Mouse (Mus musculus) E14TG2a.4 (cell line): Measurements from ENCODE around the gene Gm17545.

Experiments used
- H3K27me3 ChIP-seq: 2 replicates; pipeline ENCODE4 v1.6.1; 2014; ENCODE audit warnings: low read length, control low read depth; ENCODE audit not compliant: insufficient read depth
- H3K36me3 ChIP-seq: 2 replicates; pipeline ENCODE4 v1.6.1; 2014; ENCODE audit warnings: low read length, control low read depth; ENCODE audit not compliant: insufficient read depth
- H3K4me1 ChIP-seq: replicated peaks from 2 replicates; pipeline ENCODE4 v1.6.1; 2014; ENCODE audit warnings: low read depth, low read length, control low read depth
- H3K4me3 ChIP-seq: replicated peaks from 2 replicates; pipeline ENCODE4 v1.5.1; 2014; ENCODE audit warnings: mild to moderate bottlenecking, low read length
- H3K9me3 ChIP-seq: 2 replicates; pipeline ENCODE4 v1.6.1; 2014; ENCODE audit warnings: low read length, control low read depth
- CTCF ChIP-seq: conservative IDR thresholded peaks from 2 replicates; pipeline ENCODE4 v1.5.1; 2014; ENCODE audit warnings: low read length
- NANOG ChIP-seq: IDR thresholded peaks from 2 replicates; pipeline ENCODE4 v1.6.1; 2014; ENCODE audit warnings: borderline replicate concordance, low read length, mixed read lengths
- POU5F1 ChIP-seq: IDR thresholded peaks from 2 replicates; pipeline ENCODE4 v1.6.1; 2014; ENCODE audit warnings: low read length, borderline replicate concordance

Gm17545 gene

GRCm38 (mm10) chr9:22430315-22430840, 23.7 kb upstream of the Gm17545 start:
- TF ChIP-seq NANOG (no peak), CTCF (no peak)
- H3K4me1 ChIP-seq: peaks cover 38% of the 10 kb centered on the region

GRCm38 (mm10) chr9:22433221-22433620, 20.9 kb upstream of the Gm17545 start:
- H3K27me3 ChIP-seq: no peaks in the 10 kb centered on the region
- no peak for TF ChIP-seq POU5F1
- TF ChIP-seq NANOG: no peak
- TF ChIP-seq CTCF: no peak
- no peaks in the 10 kb centered on the region for H3K9me3 ChIP-seq

More at GRCm38 (mm10) chr9:22430315-22430840, 23.7 kb upstream of the Gm17545 start:
- Histone ChIP-seq H3K4me3 (no peak overlapping the region), H3K27me3 (no peaks in the 10 kb centered on the region), H3K36me3 (no peaks in the 10 kb centered on the region), H3K9me3 (no peaks in the 10 kb centered on the region)

GRCm38 (mm10) chr9:22434101-22434500, 20.0 kb upstream of the Gm17545 start:
- TF ChIP-seq CTCF (no peak), POU5F1 (no peak), NANOG (no peak)
- Histone ChIP-seq H3K36me3 (no peaks in the 10 kb centered on the region), H3K27me3 (no peaks in the 10 kb centered on the region), H3K4me1 (peaks cover 16% of the 10 kb centered on the region), H3K4me3 (no peak overlapping the region), H3K9me3 (no peaks in the 10 kb centered on the region)

More at GRCm38 (mm10) chr9:22433221-22433620, 20.9 kb upstream of the Gm17545 start:
- Histone ChIP-seq H3K4me1 (peaks cover 23% of the 10 kb centered on the region), H3K36me3 (no peaks in the 10 kb centered on the region), H3K4me3 (no peak overlapping the region)

- Histone ChIP-seq H3K4me1 (peaks cover under 1% of the 10 kb centered on the region; the same call in 1 of the 2 replicates), H3K4me3 (no peak overlapping the region), H3K9me3 (no peaks in the 10 kb centered on the region), H3K36me3 (no peaks in the 10 kb centered on the region), H3K27me3 (no peaks in the 10 kb centered on the region)
- TF ChIP-seq CTCF (no peak), NANOG (no peak), POU5F1 (no peak)
Measured at GRCm38 (mm10) chr9:22438826-22439225, 15.3 kb upstream of the Gm17545 start.

GRCm38 (mm10) chr9:22443157-22443556, 10.9 kb upstream of the Gm17545 start:
- H3K4me3 ChIP-seq: no peak overlapping the region
- peaks cover 7% of the 10 kb centered on the region; the same call in 1 of the 2 replicates for H3K4me1 ChIP-seq
- TF ChIP-seq POU5F1 (no peak), CTCF (no peak), NANOG (no peak)
- H3K27me3 ChIP-seq: no peaks in the 10 kb centered on the region
- H3K36me3 ChIP-seq: peaks cover 16% of the 10 kb centered on the region
- H3K9me3 ChIP-seq: no peaks in the 10 kb centered on the region

- H3K4me3 ChIP-seq: no peak overlapping the region
- peaks cover 19% of the 10 kb centered on the region for H3K4me1 ChIP-seq
- no peaks in the 10 kb centered on the region for H3K27me3 ChIP-seq
- TF ChIP-seq POU5F1: no peak
- no peak for TF ChIP-seq NANOG
- TF ChIP-seq CTCF: no peak
- H3K36me3 ChIP-seq: peaks cover 34% of the 10 kb centered on the region
- no peaks in the 10 kb centered on the region for H3K9me3 ChIP-seq
Measured at GRCm38 (mm10) chr9:22445123-22445522, 9.0 kb upstream of the Gm17545 start.

- no peak for TF ChIP-seq POU5F1
- TF ChIP-seq CTCF: no peak
- TF ChIP-seq NANOG: no peak
- H3K36me3 ChIP-seq: peaks cover 55% of the 10 kb centered on the region
- H3K4me1 ChIP-seq: peaks cover 19% of the 10 kb centered on the region
- H3K27me3 ChIP-seq: no peaks in the 10 kb centered on the region
- H3K9me3 ChIP-seq: no peaks in the 10 kb centered on the region
- H3K4me3 ChIP-seq: no peak overlapping the region
Measured at GRCm38 (mm10) chr9:22447213-22447612, 6.9 kb upstream of the Gm17545 start.

- no peaks in the 10 kb centered on the region for H3K27me3 ChIP-seq
- no peak overlapping the region; the same call in 1 of the 2 replicates for H3K4me3 ChIP-seq
- peaks cover 67% of the 10 kb centered on the region for H3K36me3 ChIP-seq
- no peak for TF ChIP-seq NANOG
- peaks cover 19% of the 10 kb centered on the region for H3K4me1 ChIP-seq
- no peaks in the 10 kb centered on the region for H3K9me3 ChIP-seq
Measured at GRCm38 (mm10) chr9:22448420-22448819, 5.7 kb upstream of the Gm17545 start.

GRCm38 (mm10) chr9:22449209-22449608, 4.9 kb upstream of the Gm17545 start:
- H3K27me3 ChIP-seq: no peaks in the 10 kb centered on the region
- H3K36me3 ChIP-seq: peaks cover 74% of the 10 kb centered on the region
- H3K9me3 ChIP-seq: no peaks in the 10 kb centered on the region
- peaks cover 19% of the 10 kb centered on the region for H3K4me1 ChIP-seq
- no peak overlapping the region for H3K4me3 ChIP-seq
- TF ChIP-seq POU5F1: no peak
- no peak for TF ChIP-seq NANOG
- no peak for TF ChIP-seq CTCF
